Mouse (Mus musculus) midbrain, postnatal 0 days (tissue): ENCODE measurements around the gene Dync2li1. TPM values are rescaled to one million over a fixed set of nuclear protein-coding genes. Genes with fewer than 3 reads are reported as not detected.

Source experiments
- ATAC-seq: fragments of 200-750 bp; cut with Nextera tagmentation; 2 replicates; pipeline ENCODE4 v1.8.0; 2017; ENCODE audit warnings: moderate number of reproducible peaks, mild to moderate bottlenecking, moderate TSS enrichment, moderate library complexity; ENCODE audit not compliant: low FRiP score
- DNase-seq: peaks from one replicate; pipeline ENCODE4 v3.0.0-alpha.2; 2015; ENCODE audit warnings: low spot score
- H3K27ac ChIP-seq: fragments of 300-500 bp; sonication (generic); 2 replicates; pipeline ENCODE4 v1.5.1; 2014; ENCODE audit warnings: low read depth, mild to moderate bottlenecking, low read length, mixed read lengths
- H3K27me3 ChIP-seq: fragments of 300-500 bp; sonication (generic); 2 replicates; pipeline ENCODE4 v1.6.1; 2014; ENCODE audit warnings: low read length, control low read depth, mixed read lengths; ENCODE audit not compliant: insufficient read depth
- H3K36me3 ChIP-seq: fragments of 300-500 bp; sonication (generic); 2 replicates; pipeline ENCODE4 v1.6.1; 2014; ENCODE audit warnings: low read length, control low read depth, mixed read lengths; ENCODE audit not compliant: insufficient read depth
- H3K4me1 ChIP-seq: fragments of 300-500 bp; sonication (generic); 2 replicates; pipeline ENCODE4 v1.6.1; 2014; ENCODE audit warnings: mild to moderate bottlenecking, control low read depth, antibody characterized with exemption, low read length, mixed read lengths; ENCODE audit not compliant: insufficient read depth
- H3K4me2 ChIP-seq: fragments of 300-500 bp; sonication (generic); 2 replicates; pipeline ENCODE4 v1.6.1; 2014; ENCODE audit warnings: low read depth, mild to moderate bottlenecking, low read length, mixed read lengths; ENCODE audit not compliant: poor library complexity, severe bottlenecking
- H3K4me3 ChIP-seq: fragments of 300-500 bp; sonication (generic); 2 replicates; pipeline ENCODE4 v1.5.1; 2014; ENCODE audit warnings: low read depth, mild to moderate bottlenecking, low read length, moderate library complexity
- H3K9ac ChIP-seq: fragments of 300-500 bp; sonication (generic); replicated peaks from 2 replicates; pipeline ENCODE4 v1.6.1; 2014; ENCODE audit warnings: mild to moderate bottlenecking, low read length, moderate library complexity, mixed read lengths; ENCODE audit not compliant: poor library complexity, severe bottlenecking
- H3K9me3 ChIP-seq: fragments of 300-500 bp; sonication (generic); 2 replicates; pipeline ENCODE4 v1.6.1; 2016; ENCODE audit warnings: low read length, control low read depth
- CTCF ChIP-seq: IDR thresholded peaks from 2 replicates; pipeline ENCODE4 v1.5.1; 2016; ENCODE audit warnings: antibody characterized with exemption, mild to moderate bottlenecking
- WGBS: fragments of 180-500 bp; shearing (Covaris S2); extraction: QIAGEN DNeasy Blood & Tissue Kit; methylation state at CpG from one replicate; pipeline ENCODE4 v1.1.7; 2014; 5-methylcytosine and 5-hydroxymethylcytosine counted together
- polyA plus RNA-seq: library from polyadenylated mRNA; unstranded; fragments of >200 nt; fragmentation: Nextera tagmentation; extraction: Ambion mirVana; gene quantifications from 2 replicates; pipeline ENCODE4 v1.2.1, GENCODE M21; 2015
- total RNA-seq: library from RNA; depleted of rRNA; stranded (reverse); fragments of >200 nt; gene quantifications from 2 replicates; pipeline ENCODE4 v1.2.3, GENCODE M21; 2014

Dync2li1 gene
- total and polyA plus RNA-seq, 2 experiments from 2014 or later: 18.3 to 36.1 TPM

DNA sequence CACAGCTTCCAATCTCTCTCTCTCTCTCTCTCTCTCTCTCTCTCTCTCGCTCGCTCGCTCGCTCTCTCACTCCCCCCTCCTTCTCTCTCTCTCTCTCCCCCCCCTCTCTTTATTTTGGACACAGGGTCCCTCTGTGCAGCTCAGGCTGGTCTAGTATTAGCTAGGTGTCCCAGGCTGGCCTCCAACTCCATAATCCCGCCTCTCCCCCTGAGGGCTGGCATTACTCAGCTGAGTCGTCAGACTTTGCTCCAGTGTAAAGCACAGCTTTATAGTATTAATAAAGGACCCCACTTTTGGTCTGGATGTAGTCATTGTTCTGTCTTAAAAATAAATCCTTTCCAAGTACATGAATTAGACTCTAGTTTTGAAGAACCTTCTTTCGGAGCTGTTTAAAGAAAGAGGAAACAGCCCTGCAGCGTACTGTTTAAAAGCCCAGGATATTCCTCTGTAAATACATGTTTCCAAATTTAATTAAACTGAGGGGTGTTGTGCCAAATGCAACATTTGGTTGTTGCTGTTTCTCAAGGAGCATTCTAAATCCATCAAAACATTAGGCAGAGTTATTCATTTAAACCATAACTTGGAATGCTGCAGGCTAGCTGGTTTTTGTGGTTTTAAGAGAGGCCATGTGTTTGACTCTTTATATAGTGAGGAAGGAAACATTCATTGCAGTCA, 44.4 kb upstream of the Dync2li1 start:
- ATAC-seq: no peak
- DNase-seq: no peak
- Histone ChIP-seq H3K4me1 (no peaks in the 10 kb centered on the region), H3K27me3 (no peaks in the 10 kb centered on the region), H3K4me2 (no peak overlapping the region), H3K9me3 (no peaks in the 10 kb centered on the region), H3K4me3 (no peak overlapping the region), H3K9ac (no peak overlapping the region), H3K27ac (no peak overlapping the region), H3K36me3 (no peaks in the 10 kb centered on the region)
- no peak for TF ChIP-seq CTCF
- WGBS: 62% methylated on average over 8 of the region's 8 CpGs

- no peak for TF ChIP-seq CTCF
- Histone ChIP-seq H3K4me3 (no peak overlapping the region), H3K9me3 (no peaks in the 10 kb centered on the region), H3K4me2 (no peak overlapping the region), H3K27me3 (no peaks in the 10 kb centered on the region), H3K9ac (no peak overlapping the region), H3K4me1 (no peaks in the 10 kb centered on the region), H3K36me3 (no peaks in the 10 kb centered on the region), H3K27ac (no peak overlapping the region)
- WGBS: 67% methylated on average over 9 of the region's 9 CpGs
- no peak for ATAC-seq
- no peak for DNase-seq
These were observed 42.2 kb upstream of the Dync2li1 start for GRCm38 (mm10) chr17:84584107-84584506.

GRCm38 (mm10) chr17:84585104-84585503, 41.2 kb upstream of the Dync2li1 start:
- Histone ChIP-seq H3K4me3 (no peak overlapping the region), H3K4me2 (no peak overlapping the region), H3K27ac (no peak overlapping the region), H3K27me3 (no peaks in the 10 kb centered on the region), H3K4me1 (no peaks in the 10 kb centered on the region), H3K9ac (no peak overlapping the region), H3K36me3 (no peaks in the 10 kb centered on the region; the same call in 1 of the 2 replicates), H3K9me3 (no peaks in the 10 kb centered on the region)
- no peak for TF ChIP-seq CTCF
- ATAC-seq (no peak), DNase-seq (no peak)
- WGBS: 79% methylated on average over 8 of the region's 8 CpGs

DNA sequence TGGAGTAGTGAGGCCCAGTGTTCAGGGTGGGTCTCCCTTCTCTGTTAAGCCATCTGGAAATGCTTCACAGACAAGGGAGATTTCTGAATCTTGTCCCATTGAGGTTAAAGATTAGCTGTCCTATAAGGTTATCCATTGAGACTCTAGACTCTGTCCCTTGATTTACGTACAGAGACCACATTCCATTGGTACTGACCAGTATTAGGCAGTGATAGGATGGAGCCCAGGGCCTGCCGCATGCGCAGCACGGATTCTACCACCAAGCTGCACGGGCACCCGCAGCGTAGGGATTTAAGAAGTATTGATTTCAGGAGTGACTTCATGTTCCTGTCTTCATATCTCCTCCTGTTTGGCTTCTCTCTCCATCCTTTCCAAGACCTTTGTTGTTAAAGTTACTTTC, 36.2 kb upstream of the Dync2li1 start:
- no peak for DNase-seq
- Histone ChIP-seq H3K27me3 (no peaks in the 10 kb centered on the region), H3K4me3 (no peak overlapping the region), H3K9ac (no peak overlapping the region), H3K4me2 (no peak overlapping the region), H3K4me1 (no peaks in the 10 kb centered on the region), H3K27ac (no peak overlapping the region), H3K9me3 (no peaks in the 10 kb centered on the region), H3K36me3 (no peaks in the 10 kb centered on the region; the same call in 1 of the 2 replicates)
- TF ChIP-seq CTCF: no peak
- no peak for ATAC-seq
- 96% methylated on average over 7 of the region's 7 CpGs for WGBS

DNA sequence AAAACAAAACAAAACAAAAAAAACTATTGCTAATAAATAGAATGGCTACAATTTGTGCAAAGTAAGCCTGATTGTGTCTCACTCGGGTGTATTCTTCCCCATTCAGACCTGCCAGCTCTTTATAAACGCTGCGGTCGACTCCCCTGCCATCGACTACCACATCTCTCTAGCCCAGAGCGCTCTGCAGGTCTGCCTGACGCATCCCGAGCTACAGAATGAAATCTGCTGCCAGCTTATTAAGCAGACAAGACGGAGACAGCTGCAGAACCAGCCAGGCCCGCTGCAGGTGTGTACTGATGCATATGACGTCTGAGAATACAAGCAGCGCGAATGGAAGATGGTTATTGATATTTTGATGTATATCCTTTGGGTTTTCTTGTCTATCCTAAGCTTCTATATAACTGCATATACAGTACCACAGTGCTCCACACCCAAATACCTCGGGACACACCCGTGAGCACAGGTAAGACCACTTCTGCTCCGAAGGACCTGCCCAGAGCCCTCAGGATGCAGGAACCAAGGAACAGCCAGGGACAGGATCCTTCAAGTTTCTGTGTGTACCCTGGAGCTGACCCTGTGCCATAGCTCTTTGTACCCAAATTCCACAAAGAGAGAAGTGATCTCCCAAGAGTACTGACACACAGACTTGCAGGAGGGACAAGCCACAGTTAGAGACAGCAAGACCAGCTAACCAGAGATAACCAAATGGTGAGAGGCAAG, 34.7 kb upstream of the Dync2li1 start:
- whole genome bisulfite sequencing: 71% methylated on average over 16 of the region's 16 CpGs
- Histone ChIP-seq H3K4me1 (no peaks in the 10 kb centered on the region), H3K9me3 (no peaks in the 10 kb centered on the region), H3K9ac (no peak overlapping the region), H3K27ac (no peak overlapping the region), H3K27me3 (no peaks in the 10 kb centered on the region), H3K36me3 (no peaks in the 10 kb centered on the region; the same call in 1 of the 2 replicates), H3K4me2 (no peak overlapping the region), H3K4me3 (no peak overlapping the region)
- ATAC-seq: no peak
- DNase-seq: peak; percentile 44
- TF ChIP-seq CTCF: no peak

GRCm38 (mm10) chr17:84596015-84596441, 30.3 kb upstream of the Dync2li1 start:
- Histone ChIP-seq H3K9ac (peak overlapping the region; percentile 24; the same call in 1 of the 2 replicates), H3K27me3 (no peaks in the 10 kb centered on the region), H3K4me3 (peak overlapping the region; percentile 18; the same call in 1 of the 2 replicates), H3K9me3 (no peaks in the 10 kb centered on the region), H3K4me1 (no peaks in the 10 kb centered on the region), H3K27ac (peak overlapping the region; percentile 52), H3K4me2 (peak overlapping the region; percentile 40), H3K36me3 (no peaks in the 10 kb centered on the region)
- peak; percentile 20 for DNase-seq
- peak; percentile 68 for ATAC-seq
- TF ChIP-seq CTCF: no peak
- WGBS: 24% methylated on average over 10 of the region's 10 CpGs
